Comparison of ENCODE assay signal across 16 mouse cellular contexts in genomic region chr15:27964877-27965276, GRCm38 (mm10).
"Had no signal": no experiment of that assay in that cellular context is flagged by ENCODE, and none has a peak within 500 bp of the region (broad histone marks: within the 10 kb centered on the region; RNA-seq: fewer than 3 reads in every experiment).

No protein-coding gene starts in this region.

- DNase-seq: liver, embryonic 13.5 days; liver, postnatal 0 days; lung, adult 2 months; lung, postnatal 14 days; lung, postnatal 36 days; retina, postnatal 1 day; right cerebral cortex, adult 18-20 months; right cerebral cortex, postnatal 25 days; right cerebral cortex, postnatal 4 days; spleen, adult 18-20 months; thymus, adult 2 months; thymus, postnatal 25 days; thymus, postnatal 4 days had no signal

- ATAC-seq: liver, postnatal 0 days; lung, postnatal 0 days; midbrain, embryonic 13.5 days; midbrain, embryonic 15.5 days had no signal
